23 mouse cellular contexts compared by ENCODE assay signal in the genomic region with DNA sequence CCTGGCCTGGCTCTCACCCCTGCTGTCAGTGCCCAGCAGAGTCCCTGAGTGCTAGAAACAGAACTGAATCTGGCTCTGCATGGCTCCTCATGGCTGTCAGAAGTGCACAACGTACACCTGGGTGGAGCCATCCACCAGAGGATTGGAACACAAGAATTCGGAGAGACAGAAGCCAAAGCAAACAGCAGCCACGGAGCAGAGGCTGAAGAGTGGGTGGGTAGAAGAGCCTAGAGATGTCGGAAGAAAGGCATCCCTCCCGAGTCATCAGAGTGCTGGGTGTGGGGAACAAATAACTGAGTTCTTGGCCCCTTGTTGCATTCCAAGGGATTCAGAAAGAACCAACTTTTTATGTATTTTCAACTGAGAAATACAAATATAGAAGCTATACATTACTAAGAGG. TPM values are rescaled to one million over a fixed set of nuclear protein-coding genes. Genes with fewer than 3 reads are reported as not detected.
A peak's percentile ranks its signal among the peaks of the same experiment; 100 is the strongest.
DNase-seq lines count a peak whose midpoint lies in the region; ATAC-seq and TF ChIP-seq lines count a peak whose summit lies in the region.
"Had no signal": no experiment of that assay in that cellular context is flagged by ENCODE, and none has a peak within 500 bp of the region (broad histone marks: within the 10 kb centered on the region; RNA-seq: fewer than 3 reads in every experiment).

No protein-coding gene starts in this region.

- no peak overlapping the region for H3K4me2 ChIP-seq in lung, postnatal 0 days (replicated peaks; ENCODE audit: low read depth, low read length)
- H3K4me2 ChIP-seq in intestine, embryonic 15.5 days (replicated peaks) = no peak overlapping the region
- H3K4me2 ChIP-seq: embryonic facial prominence, embryonic 13.5 days; forebrain, embryonic 13.5 days; forebrain, embryonic 15.5 days had no signal

- peak; percentile 66 for ATAC-seq in frontal cortex, adult (ENCODE audit: low TSS enrichment)
- peak; percentile 85 for ATAC-seq in lung, postnatal 0 days
- ATAC-seq in intestine, embryonic 15.5 days = no peak
- ATAC-seq: activated CD4-positive, CD25-positive, alpha-beta regulatory T cell, adult 4 months; CD4-positive, CD25-positive, alpha-beta regulatory T cell, adult 4 months; forebrain, embryonic 13.5 days; forebrain, embryonic 15.5 days; forebrain, postnatal 0 days had no signal

- no peak overlapping the region for H3K4me3 ChIP-seq in lung, postnatal 0 days (ENCODE audit: low read depth, low read length)
- no peak overlapping the region for H3K4me3 ChIP-seq in lung, adult 2 months (replicated peaks; ENCODE audit: extremely low read depth, low read depth, low read length)
- no peak overlapping the region for H3K4me3 ChIP-seq in intestine, embryonic 15.5 days (replicated peaks)
- H3K4me3 ChIP-seq: embryonic facial prominence, embryonic 13.5 days; forebrain, embryonic 13.5 days; forebrain, embryonic 15.5 days had no signal

- DNase-seq in frontal cortex, postnatal 10 days (ENCODE audit: low spot score in 2 of 2) = no peak
- DNase-seq in lung, postnatal 0 days (ENCODE audit: low spot score) = peak; percentile 51
- no peak for DNase-seq in lung, adult 2 months
- DNase-seq in Muller cell, postnatal 12 days (ENCODE audit: inconsistent ontology term) = peak; percentile 20
- DNase-seq in right cerebral cortex, postnatal 14 days = no peak
- DNase-seq: adrenal gland, adult 8-10 months; adrenal gland, postnatal 14 days; adrenal gland, postnatal 36 days; B cell, adult 2 months; cerebellum, adult 11-12 months; cerebellum, adult 2 months; cerebellum, adult 9-10 months; cerebellum, postnatal 10 days; cerebellum, postnatal 25 days; forebrain, postnatal 0 days had no signal

- 24% methylated on average over 5 of the region's 5 CpGs for WGBS in lung, postnatal 0 days
- WGBS in lung, adult 2 months = 35% methylated on average over 5 of the region's 5 CpGs
- WGBS in intestine, embryonic 15.5 days = 34% methylated on average over 5 of the region's 5 CpGs

- TF ChIP-seq POLR2A in lung, adult 2 months (IDR thresholded peaks at IDR 0.05; ENCODE audit: borderline replicate concordance, extremely low read depth, low read depth, low read length) = no peak

- no peaks in the 10 kb centered on the region for H3K36me3 ChIP-seq in lung, postnatal 0 days (ENCODE audit: insufficient read depth, low read length)
- H3K36me3 ChIP-seq in intestine, embryonic 15.5 days = no peaks in the 10 kb centered on the region
- H3K36me3 ChIP-seq: embryonic facial prominence, embryonic 13.5 days; forebrain, embryonic 15.5 days; G1E had no signal

- TF ChIP-seq CTCF in lung, postnatal 0 days (IDR thresholded peaks at IDR 0.05) = no peak
- no peak for TF ChIP-seq CTCF in lung, adult 2 months (IDR thresholded peaks at IDR 0.05; ENCODE audit: insufficient read depth, low read length)

- no peaks in the 10 kb centered on the region for H3K4me1 ChIP-seq in lung, postnatal 0 days (ENCODE audit: insufficient read depth, low read depth, low read length)
- no peaks in the 10 kb centered on the region for H3K4me1 ChIP-seq in lung, adult 2 months (ENCODE audit: control insufficient read depth, insufficient read depth, low read length)
- H3K4me1 ChIP-seq in intestine, embryonic 15.5 days (replicated peaks) = no peaks in the 10 kb centered on the region
- H3K4me1 ChIP-seq: embryonic facial prominence, embryonic 13.5 days had no signal

- no peak overlapping the region for H3K27ac ChIP-seq in lung, postnatal 0 days (ENCODE audit: low read length)
- H3K27ac ChIP-seq in intestine, embryonic 15.5 days = no peak overlapping the region
- H3K27ac ChIP-seq: embryonic facial prominence, embryonic 13.5 days; forebrain, embryonic 13.5 days; forebrain, embryonic 15.5 days had no signal

- no peaks in the 10 kb centered on the region for H3K27me3 ChIP-seq in lung, postnatal 0 days (replicated peaks; ENCODE audit: insufficient read depth, low read length)
- 0 out of 2 replicates have a peak, but pooled peaks cover 4% of the 10 kb centered on the region for H3K27me3 ChIP-seq in intestine, embryonic 15.5 days (replicated peaks)
- H3K27me3 ChIP-seq: embryonic facial prominence, embryonic 13.5 days; forebrain, embryonic 13.5 days; forebrain, embryonic 15.5 days had no signal

- no peaks in the 10 kb centered on the region for H3K9me3 ChIP-seq in lung, postnatal 0 days (ENCODE audit: low read length)
- H3K9me3 ChIP-seq in intestine, embryonic 15.5 days = no peaks in the 10 kb centered on the region
- H3K9me3 ChIP-seq: embryonic facial prominence, embryonic 13.5 days; forebrain, embryonic 13.5 days; forebrain, embryonic 15.5 days; G1E had no signal

- no peak overlapping the region for H3K9ac ChIP-seq in lung, postnatal 0 days (replicated peaks; ENCODE audit: low read depth)
- no peak overlapping the region for H3K9ac ChIP-seq in intestine, embryonic 15.5 days
- H3K9ac ChIP-seq: embryonic facial prominence, embryonic 13.5 days; forebrain, embryonic 13.5 days; forebrain, embryonic 15.5 days; forebrain, postnatal 0 days had no signal

- TF ChIP-seq EP300 in lung, postnatal 0 days (IDR thresholded peaks at IDR 0.05) = peak; percentile 55; the same call in 1 of the 2 replicates

RNA-seq across cellular contexts. Expression of a gene that starts 24.5 kb away (rescaled TPM):
- polyA plus RNA-seq in lung, postnatal 0 days (2015; fragmentation: Nextera tagmentation; extraction: Ambion mirVana) = 1.7 and 2.1 TPM in 2 replicates
- polyA plus RNA-seq in lung, adult 2 months (2012; rRNA removed) = 1.3 and 1.7 TPM in 2 replicates
- 0.67 and 0.73 TPM in 2 replicates for polyA plus RNA-seq in intestine, embryonic 15.5 days (2015; fragmentation: Nextera tagmentation; extraction: Ambion mirVana)
- polyA plus RNA-seq: activated CD4-positive, CD25-positive, alpha-beta regulatory T cell, adult 4 months; CD4-positive, CD25-positive, alpha-beta regulatory T cell, adult 4 months had no signal

Comparison
In these comparisons a context has a peak if more than half of its experiments do, and no peak if none do; other contexts are left out.
1. DNase-seq: peak in lung, postnatal 0 days (single experiment) and Muller cell, postnatal 12 days (single experiment); none in frontal cortex, postnatal 10 days (0 of 2), lung, adult 2 months (single experiment) and right cerebral cortex, postnatal 14 days (single experiment).